Mouse (Mus musculus): ENCODE data around the gene Spryd7.
A peak's percentile ranks its signal among the peaks of the same experiment; 100 is the strongest.
"Not testable (repeated sequence)": the region's sequence is repeated elsewhere in the genome, so short reads cannot be mapped to it uniquely, and the experiment has no call there.

Spryd7 gene

DNA sequence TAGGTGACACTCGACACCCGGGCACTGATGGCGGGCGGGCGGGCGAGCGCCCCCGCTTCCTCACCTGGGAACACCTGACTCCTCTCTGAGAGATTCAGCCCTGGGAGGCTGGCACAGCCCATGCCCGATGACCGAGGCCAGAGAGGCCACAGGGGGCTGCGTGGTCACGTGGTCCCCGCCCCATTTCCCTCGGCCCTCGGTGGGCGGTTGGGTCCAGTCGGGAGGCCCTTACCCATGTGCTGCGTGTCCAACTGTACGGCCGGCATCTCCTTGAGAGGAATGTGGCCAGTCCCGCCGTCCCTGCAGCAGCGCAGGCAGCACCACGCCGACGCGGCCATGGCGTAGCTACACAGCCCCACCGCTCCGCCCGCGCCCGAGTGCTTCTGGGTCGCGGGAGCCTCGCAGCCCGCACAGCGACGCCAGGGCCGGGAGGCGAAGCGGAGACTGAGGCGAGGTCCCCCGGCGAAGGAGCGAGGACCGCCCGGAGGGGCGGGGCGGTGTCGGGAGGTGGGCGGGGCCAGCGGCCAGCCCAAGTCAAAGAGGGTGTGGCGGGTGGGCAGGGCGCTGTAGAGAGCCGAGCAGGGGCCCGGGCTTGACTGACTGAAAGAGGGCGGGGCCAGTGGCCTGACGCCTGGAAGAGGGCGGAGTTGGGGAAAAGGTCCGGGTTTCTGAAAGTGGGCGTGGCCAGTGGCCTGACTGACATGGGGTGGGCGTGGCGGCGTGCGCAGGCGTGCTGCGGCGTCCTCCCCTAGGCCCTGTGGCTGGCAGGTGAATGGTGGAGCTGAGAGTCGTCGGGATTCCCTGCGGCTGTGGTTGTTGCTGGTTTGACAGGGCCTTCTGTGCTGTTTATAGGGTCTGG lies at the start of gene Spryd7:
TSS of gene Spryd7 (minus strand) at position 598 of the 859 bp plus-strand sequence.
- DNase-seq = peak; percentile 98

GRCm38 (mm10) chr14:61606088-61606487 lies 49.4 kb upstream of the Spryd7 start:
- DNase-seq = not testable (repeated sequence)

DNA sequence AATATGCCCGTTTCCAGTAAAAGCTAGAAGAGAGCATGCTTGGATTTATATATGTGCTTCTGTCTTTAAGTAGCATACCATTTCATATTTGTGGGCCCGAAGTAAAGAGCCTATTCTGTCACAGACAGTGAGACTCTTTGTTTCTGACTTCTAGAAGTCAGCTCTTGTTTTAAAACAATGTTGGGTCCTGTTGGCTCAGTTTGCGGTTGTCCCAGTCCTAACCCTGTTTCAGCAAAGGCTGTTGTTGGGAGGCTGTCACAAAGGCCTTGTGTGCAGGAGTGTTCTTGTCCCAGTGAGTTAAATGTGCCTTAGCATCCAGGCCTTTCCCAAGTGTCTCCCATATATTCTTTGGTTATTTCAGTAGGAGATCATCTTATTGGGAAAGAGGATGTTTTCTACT lies 47.4 kb upstream of the Spryd7 start:
- DNase-seq = peak; percentile 62

DNA sequence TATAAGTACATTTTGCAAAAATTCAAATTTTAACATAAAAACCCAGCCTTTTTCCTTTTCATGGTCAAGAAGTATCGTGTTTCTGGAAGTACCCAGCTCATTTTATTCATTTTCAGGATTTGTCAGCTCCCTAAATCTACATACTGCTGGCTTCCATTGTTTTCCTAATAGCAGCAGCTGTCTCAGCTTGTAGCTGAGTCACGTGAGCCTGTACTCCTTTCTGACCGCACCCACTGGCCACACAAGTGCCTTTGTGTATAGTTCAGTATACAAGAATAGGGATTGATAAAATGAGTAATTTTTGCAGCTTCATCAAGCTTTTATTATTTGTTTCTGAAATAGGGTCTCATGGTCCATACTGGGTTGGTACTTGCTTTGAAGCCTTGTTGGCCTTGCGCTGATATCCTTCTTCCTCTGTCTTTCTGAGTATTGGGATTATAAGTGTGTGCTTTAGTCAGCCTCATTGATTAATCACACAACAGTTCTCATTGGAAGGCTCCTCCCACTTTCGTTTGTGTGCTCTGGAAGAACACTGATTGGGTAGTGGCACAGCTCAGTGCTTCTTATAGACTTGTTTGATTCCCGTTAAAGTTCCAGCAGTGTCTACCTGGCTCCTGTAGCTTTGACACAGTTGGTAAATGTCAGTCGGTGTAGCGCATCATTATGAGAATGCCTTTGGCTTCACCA lies 46.5 kb upstream of the Spryd7 start:
- DNase-seq = peak; percentile 70

DNA sequence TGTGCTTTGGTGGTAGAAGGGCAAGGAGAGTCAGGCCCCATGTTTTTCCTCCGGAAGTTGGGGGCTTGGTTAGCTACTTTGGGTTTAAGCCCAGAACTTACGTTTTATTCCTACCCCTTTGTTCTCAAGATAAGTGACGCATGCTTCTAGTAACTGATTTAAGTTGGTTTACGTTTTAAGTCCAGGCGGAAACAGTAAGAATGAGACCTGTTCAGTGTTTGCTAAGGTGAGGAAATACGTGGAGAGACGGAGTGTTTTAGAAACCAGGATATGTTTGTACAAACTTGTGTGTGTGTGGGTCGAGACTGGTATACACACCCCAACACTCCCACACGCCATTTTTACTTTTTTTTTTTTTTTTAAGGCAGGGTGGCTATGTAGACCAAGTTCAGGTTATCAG lies 44.7 kb upstream of the Spryd7 start:
- no peak for DNase-seq

GRCm38 (mm10) chr14:61599057-61599806 lies 42.5 kb upstream of the Spryd7 start:
- DNase-seq = peak; percentile 91

- no peak for DNase-seq
Measured at GRCm38 (mm10) chr14:61597968-61598367, 41.3 kb upstream of the Spryd7 start, which contains the start of gene Trim13. Gene Trim13, plus strand, starts transcription at chr14:61598247.

DNA sequence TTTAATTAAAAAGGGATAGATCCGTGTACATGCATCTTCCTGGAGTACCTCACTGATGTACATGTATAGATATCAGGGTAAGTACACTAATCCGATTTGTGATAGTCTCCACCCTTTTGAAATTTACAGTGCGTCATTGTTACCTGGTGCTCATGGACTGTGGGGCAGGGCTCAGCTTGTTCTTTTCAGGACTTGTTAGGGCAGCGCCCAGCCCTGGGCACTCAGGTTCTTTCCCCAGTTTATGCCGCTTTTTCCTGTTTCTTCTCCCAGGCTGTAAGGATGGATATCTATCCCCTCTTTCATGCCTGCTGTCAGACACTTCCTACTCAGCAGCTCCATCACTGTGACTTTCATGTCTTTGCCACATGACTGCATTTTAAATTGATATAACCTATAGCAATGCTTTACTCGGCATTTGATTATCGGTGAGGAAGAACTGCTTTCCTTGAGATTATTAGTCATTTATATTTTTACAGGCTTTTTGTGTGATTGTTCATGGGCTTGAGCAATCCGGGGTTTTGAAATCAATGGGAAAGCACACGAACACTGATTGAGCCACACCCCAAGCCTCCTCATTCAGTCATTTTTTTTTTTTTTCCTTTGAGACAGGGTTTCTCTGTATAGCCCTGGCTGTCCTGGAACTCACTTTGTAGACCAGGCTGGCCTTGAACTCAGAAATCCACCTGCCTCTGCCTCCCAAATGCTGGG lies 40.2 kb upstream of the Spryd7 start:
- no peak for DNase-seq

DNA sequence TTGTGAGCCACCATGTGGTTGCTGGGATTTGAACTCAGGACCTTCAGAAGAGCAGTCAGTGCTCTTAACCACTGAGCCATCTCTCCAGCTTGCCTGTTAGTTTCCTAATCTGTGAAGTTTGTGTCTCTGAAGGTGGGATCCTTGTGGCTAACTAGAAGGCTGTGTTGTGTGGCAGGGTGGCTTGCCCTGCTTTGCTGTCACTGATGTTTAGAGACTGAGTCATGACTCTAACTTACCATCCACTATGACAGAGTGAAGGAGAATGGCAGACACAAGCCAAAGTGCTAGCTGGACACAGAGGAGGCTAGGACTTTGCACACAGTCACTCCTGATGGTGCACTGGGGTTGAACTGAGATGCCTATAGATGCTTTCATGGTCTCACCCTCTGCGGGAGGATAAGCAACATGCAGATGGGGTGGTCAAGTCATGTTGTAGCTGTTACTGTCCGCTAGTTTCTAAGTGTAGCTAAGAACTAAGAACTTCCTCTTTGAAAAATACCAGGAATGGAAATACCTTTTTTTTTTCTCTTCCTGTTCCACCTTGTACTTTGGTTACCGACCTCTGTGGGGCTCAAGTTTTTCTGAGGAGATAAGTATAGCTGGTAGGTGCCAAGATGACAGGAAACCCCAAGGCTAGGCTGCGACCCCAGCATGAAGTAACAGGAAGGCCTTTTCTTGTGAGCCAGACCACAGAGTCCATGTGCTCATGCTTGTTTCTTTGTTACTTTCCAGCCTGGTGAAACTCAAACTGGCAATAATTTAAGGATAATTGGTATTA lies 32.8 kb upstream of the Spryd7 start:
- DNase-seq = no peak

- DNase-seq = no peak
Measured at GRCm38 (mm10) chr14:61575941-61576340, 19.3 kb upstream of the Spryd7 start.

DNA sequence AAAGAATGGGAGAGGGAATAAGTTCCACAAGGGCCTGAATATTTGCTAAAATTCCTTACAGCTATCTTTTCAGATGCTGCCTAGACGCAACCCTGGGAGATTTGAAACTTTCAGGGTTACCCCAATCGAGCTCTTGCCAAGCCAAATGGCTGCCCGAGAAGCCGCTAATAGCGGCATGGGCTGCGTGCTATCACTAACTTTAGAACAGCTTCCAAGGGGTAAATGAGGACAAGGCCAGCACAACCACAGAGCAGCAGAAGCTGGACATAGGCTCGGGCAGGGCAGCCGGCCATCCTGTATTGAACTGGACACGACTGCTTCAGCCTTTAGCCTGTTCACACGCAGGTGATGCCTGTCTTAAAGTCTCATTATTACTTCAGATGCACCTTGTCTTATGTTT lies 18.4 kb upstream of the Spryd7 start:
- DNase-seq = no peak

DNA sequence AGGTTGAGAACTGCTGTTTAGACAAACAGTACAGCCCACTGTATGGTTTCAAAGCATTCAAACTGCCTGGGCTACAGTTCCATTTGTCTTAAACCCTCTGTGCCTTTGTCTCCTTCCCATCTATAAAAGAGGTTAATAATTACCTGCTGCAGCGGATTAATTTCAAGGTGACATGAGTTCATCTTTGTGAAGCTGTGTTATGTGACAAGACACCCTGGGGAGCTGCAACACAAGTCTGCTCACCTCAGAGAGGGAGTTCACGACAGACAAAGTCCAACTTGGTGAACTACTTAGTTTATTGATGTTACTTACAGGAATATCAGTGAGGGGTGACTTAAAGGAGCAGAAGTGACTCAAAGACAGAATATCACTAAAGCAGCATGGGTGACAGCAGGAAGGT lies 15.4 kb upstream of the Spryd7 start:
- no peak for DNase-seq

- DNase-seq = peak; percentile 76
Measured at GRCm38 (mm10) chr14:61571366-61571765, 14.7 kb upstream of the Spryd7 start.

GRCm38 (mm10) chr14:61569344-61569743 lies 12.7 kb upstream of the Spryd7 start:
- DNase-seq = no peak

GRCm38 (mm10) chr14:61566211-61566610 lies 9.5 kb upstream of the Spryd7 start:
- DNase-seq = not testable (repeated sequence)

GRCm38 (mm10) chr14:61559856-61560255 lies 3.2 kb upstream of the Spryd7 start:
- DNase-seq = no peak

- no peak for DNase-seq
Measured at GRCm38 (mm10) chr14:61558901-61559300, 2.2 kb upstream of the Spryd7 start.

DNA sequence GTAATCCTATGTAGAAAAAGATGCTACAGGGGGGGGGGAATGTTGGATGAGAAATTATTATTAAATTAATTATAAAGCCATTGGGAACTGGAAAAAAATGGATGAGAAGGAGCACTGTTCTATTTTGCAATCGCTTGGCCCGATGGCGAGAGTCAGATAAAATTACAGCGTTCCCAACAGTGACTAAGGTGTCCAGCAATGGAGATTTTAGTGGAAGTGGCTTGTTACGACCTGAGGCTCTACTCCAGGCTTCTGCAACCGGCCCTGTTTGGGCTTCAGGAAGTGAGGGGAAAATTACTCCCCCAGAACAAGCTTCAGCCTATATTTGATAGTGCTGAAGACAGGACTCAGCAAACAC lies 776 bp downstream of the Spryd7 start:
- DNase-seq = no peak

DNA sequence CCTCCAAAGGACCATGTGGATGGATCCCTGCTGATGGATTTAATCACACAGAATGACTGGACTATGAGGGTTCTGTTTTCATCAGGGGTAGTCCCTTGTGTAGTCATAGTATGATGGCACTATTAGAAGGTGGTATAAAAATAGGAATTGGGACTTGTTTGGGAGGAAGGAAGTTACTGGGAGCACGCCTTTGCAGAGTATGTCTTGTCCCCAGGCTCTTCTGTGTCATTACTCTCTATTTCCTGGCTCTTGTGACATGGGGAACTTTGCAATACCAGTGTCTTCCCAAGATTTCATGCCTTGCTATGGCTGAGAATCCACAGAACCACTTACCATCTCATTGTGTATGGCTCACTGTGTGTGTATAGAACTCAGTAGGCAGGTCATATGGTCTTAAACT lies 8.1 kb downstream of the Spryd7 start:
- no peak for DNase-seq

DNA sequence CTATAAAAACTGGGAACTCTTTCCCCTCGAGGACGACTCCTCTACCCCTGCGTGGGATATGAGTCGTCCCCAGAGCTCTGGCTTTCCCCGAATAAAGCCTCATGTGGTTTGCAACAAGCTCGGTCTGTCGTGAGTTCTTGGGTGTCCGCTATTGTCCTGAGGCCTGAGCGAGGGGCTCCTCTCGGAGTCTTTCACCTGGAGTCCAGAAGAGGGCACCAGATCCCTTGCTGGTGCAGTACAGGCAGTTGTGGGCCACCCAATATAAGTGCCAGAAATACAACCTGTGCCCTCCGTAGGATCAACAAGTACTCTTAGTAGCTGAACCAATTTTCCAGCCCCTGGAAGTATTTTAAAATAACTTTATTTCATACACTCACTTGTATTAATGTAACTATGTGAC lies 18.9 kb downstream of the Spryd7 start:
- not testable (repeated sequence) for DNase-seq

GRCm38 (mm10) chr14:61536631-61537264 lies 19.9 kb downstream of the Spryd7 start:
- no peak for DNase-seq

GRCm38 (mm10) chr14:61535811-61536210 lies 20.9 kb downstream of the Spryd7 start:
- no peak for DNase-seq
